Mouse (Mus musculus): ENCODE results near the gene Lmx1a. TPM values are rescaled to one million over a fixed set of nuclear protein-coding genes. Genes with fewer than 3 reads are reported as not detected.

Gene Lmx1a
- polyA plus RNA-seq, 1 experiment from 2014 or later, result 0.68 TPM

- peaks cover 24% of the 10 kb centered on the region for H3K4me1 ChIP-seq
- no peak overlapping the region for H3K27ac ChIP-seq (replicated peaks)
- peak overlapping the region; percentile 75 for H3K4me2 ChIP-seq
- H3K9ac ChIP-seq (replicated peaks), result no peak overlapping the region
- H3K9me3 ChIP-seq (replicated peaks), result no peaks in the 10 kb centered on the region
- ATAC-seq (ENCODE audit: low FRiP score), result no peak
- no peaks in the 10 kb centered on the region for H3K36me3 ChIP-seq
- under 1% methylated on average over 8 of the region's 8 CpGs for WGBS
- peak overlapping the region; percentile 39 for H3K4me3 ChIP-seq (replicated peaks)
- peaks cover 67% of the 10 kb centered on the region for H3K27me3 ChIP-seq (replicated peaks)
These were observed 1.1 kb upstream of the Lmx1a start for GRCm38 (mm10) chr1:167688001-167688346.

GRCm38 (mm10) chr1:167688347-167689231, 448 bp upstream of the Lmx1a start:
- Histone ChIP-seq H3K9me3 (replicated peaks) (no peaks in the 10 kb centered on the region), H3K36me3 (no peaks in the 10 kb centered on the region), H3K27me3 (replicated peaks) (peaks cover 72% of the 10 kb centered on the region), H3K4me3 (replicated peaks) (peak overlapping the region; percentile 39), H3K27ac (replicated peaks) (no peak overlapping the region), H3K4me1 (peaks cover 24% of the 10 kb centered on the region), H3K9ac (replicated peaks) (peak overlapping the region; percentile 36), H3K4me2 (peak overlapping the region; percentile 75)
- under 1% methylated on average over 98 of the region's 98 CpGs for WGBS
- ATAC-seq (ENCODE audit: low FRiP score), result peak; percentile 46

GRCm38 (mm10) chr1:167689262-167690137, 463 bp downstream of the Lmx1a start:
- no peaks in the 10 kb centered on the region for H3K9me3 ChIP-seq (replicated peaks)
- no peaks in the 10 kb centered on the region for H3K36me3 ChIP-seq
- no peak overlapping the region for H3K9ac ChIP-seq (replicated peaks)
- H3K27ac ChIP-seq (replicated peaks), result no peak overlapping the region
- H3K4me2 ChIP-seq, result peak overlapping the region; percentile 75
- peaks cover 24% of the 10 kb centered on the region for H3K4me1 ChIP-seq
- 2% methylated on average over 36 of the region's 36 CpGs for WGBS
- peak; percentile 46; the same call in 1 of the 2 replicates for ATAC-seq (ENCODE audit: low FRiP score)
- peaks cover 80% of the 10 kb centered on the region for H3K27me3 ChIP-seq (replicated peaks)
- peak overlapping the region; percentile 39 for H3K4me3 ChIP-seq (replicated peaks)

DNA sequence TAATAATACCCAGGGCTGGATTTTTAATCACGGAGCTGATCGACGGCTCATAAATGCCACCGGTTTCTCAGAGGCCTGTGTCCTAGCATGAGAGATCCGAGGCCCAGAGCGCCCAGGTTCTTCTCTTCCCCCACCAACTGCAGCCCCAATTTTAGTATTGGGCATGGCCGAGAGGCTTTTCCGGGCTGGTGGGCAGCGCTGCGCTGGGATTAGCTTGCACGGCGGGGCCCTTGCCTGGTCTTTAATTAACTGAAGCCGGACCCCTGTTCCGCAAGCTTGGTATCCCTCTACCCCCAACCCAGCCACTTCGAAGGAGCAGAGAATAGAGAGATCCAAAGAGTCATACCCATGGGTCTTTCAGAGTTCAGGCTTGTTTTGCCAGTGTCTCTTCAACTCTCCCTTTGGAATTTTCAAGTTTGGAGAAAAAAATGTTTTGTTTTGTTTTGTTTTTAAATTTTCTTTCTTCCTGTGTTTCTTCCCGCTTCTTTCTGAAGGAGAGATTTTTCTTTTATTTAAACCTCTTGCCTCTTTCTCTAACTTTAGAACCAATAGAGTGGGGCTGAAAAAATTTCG, 1.2 kb downstream of the Lmx1a start:
- Histone ChIP-seq H3K9ac (replicated peaks) (no peak overlapping the region), H3K27me3 (replicated peaks) (peaks cover 88% of the 10 kb centered on the region), H3K9me3 (replicated peaks) (no peaks in the 10 kb centered on the region), H3K4me2 (no peak overlapping the region), H3K4me1 (peaks cover 24% of the 10 kb centered on the region), H3K36me3 (no peaks in the 10 kb centered on the region), H3K27ac (replicated peaks) (no peak overlapping the region), H3K4me3 (replicated peaks) (no peak overlapping the region)
- WGBS, result 2% methylated on average over 17 of the region's 17 CpGs
- ATAC-seq (ENCODE audit: low FRiP score), result no peak

DNA sequence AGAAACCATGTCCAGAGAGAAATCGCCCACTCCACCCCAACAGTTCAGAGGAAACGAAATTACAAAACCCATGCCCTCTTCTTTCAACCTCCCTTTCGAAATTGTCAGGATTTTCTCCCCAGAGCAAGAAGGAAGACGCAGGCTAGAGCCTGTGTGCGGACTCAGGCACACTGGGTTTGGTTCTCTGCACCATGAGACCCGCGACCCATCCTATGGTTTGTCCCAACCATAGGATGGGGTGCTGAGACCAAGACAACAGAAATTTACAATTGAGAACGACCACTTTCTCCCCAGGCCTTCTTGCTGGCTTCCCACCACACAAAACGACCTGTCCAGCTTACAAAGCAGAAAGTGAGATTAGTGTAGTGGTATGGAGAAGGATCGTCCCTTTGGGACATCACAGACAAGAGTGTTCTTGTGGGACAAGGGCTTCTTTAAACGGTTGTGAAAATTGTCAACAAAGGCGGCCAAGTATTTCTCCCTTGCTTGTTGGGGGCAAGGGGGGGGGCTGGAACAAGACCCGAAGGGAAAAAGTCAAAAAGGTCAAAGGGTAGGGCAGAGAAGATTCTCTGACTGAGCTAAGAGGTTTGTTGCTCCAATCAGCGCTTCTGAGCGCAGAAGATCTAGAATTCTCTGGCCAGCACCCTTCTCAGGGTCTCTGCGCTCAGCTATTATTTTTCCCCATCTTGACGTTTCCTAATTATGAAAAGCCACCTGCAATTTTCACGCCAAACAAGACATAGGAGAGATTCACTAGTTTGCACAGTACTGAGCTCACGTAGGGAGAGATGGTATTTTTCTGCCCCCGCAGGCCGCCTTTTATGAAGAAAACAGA, 1.9 kb downstream of the Lmx1a start:
- no peak overlapping the region for H3K27ac ChIP-seq (replicated peaks)
- no peak for ATAC-seq (ENCODE audit: low FRiP score)
- peaks cover 91% of the 10 kb centered on the region for H3K27me3 ChIP-seq (replicated peaks)
- H3K36me3 ChIP-seq, result no peaks in the 10 kb centered on the region
- H3K9me3 ChIP-seq (replicated peaks), result no peaks in the 10 kb centered on the region
- no peak overlapping the region for H3K9ac ChIP-seq (replicated peaks)
- 3% methylated on average over 21 of the region's 21 CpGs for whole genome bisulfite sequencing
- no peak overlapping the region for H3K4me3 ChIP-seq (replicated peaks)
- no peak overlapping the region for H3K4me2 ChIP-seq
- H3K4me1 ChIP-seq, result peaks cover 24% of the 10 kb centered on the region

DNA sequence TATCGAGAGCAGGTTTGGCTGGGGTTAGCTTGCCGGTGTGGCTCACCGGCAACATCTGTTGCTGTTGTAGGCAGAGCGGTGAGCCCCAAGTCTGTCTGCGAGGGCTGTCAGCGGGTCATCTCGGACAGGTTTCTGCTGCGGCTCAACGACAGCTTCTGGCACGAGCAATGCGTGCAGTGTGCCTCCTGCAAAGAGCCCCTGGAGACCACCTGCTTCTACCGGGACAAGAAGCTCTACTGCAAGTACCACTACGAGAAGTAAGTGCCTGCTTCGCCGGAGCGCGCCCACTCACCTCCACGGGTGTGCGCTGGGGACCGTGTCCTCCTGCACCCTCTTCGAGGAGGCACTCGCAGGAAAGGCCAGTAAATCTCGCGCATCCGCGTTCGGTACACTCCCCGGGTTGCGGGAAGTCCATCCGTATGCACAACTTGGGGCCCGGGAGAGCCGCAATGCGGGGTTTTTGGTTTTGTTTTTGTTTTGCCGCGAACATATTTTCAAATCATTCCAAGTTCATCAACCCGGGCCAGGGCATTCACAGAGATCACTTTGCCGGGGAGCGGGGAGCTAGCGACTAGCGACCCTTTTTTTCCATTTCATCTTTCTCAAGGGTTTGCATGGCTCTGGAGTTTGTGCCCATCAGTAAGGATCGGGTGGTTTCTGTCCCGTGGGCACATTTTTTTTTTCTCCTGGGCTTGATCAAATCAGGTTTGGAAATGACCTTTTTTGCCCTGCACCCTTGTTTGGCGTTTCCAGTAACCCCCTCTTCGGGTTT, 3.1 kb downstream of the Lmx1a start:
- Histone ChIP-seq H3K9me3 (replicated peaks) (no peaks in the 10 kb centered on the region), H3K27ac (replicated peaks) (no peak overlapping the region), H3K9ac (replicated peaks) (no peak overlapping the region), H3K36me3 (no peaks in the 10 kb centered on the region), H3K27me3 (replicated peaks) (peaks cover 91% of the 10 kb centered on the region), H3K4me2 (peak overlapping the region; percentile 34), H3K4me3 (replicated peaks) (peak overlapping the region; percentile 12; the same call in 1 of the 2 replicates), H3K4me1 (peaks cover 24% of the 10 kb centered on the region)
- ATAC-seq (ENCODE audit: low FRiP score), result no peak
- under 1% methylated on average over 44 of the region's 44 CpGs for WGBS

DNA sequence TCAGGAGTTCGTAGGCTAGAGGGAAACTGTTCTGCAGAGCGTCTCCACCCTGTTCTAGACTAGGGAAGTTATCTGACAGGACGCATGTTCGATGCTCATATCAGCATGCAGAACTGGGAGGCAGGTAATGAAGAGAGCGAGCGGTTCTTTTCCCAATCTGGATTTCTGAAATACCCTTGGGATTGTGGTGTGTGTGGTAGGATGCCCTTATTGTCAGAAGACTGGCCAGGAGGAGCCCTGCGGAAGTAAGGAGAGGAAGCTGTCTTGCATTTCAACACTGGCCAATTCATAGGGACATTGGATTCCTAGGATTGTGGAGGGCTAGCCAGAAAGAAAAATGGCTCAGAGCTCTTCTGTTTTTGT, 3.6 kb downstream of the Lmx1a start:
- peaks cover 24% of the 10 kb centered on the region for H3K4me1 ChIP-seq
- H3K9me3 ChIP-seq (replicated peaks), result no peaks in the 10 kb centered on the region
- H3K27me3 ChIP-seq (replicated peaks), result peaks cover 86% of the 10 kb centered on the region
- ATAC-seq (ENCODE audit: low FRiP score), result no peak
- WGBS, result 1% methylated on average over 7 of the region's 7 CpGs
- H3K27ac ChIP-seq (replicated peaks), result no peak overlapping the region
- no peak overlapping the region for H3K4me2 ChIP-seq
- no peak overlapping the region for H3K9ac ChIP-seq (replicated peaks)
- H3K4me3 ChIP-seq (replicated peaks), result peak overlapping the region; percentile 12; the same call in 1 of the 2 replicates
- H3K36me3 ChIP-seq, result no peaks in the 10 kb centered on the region

- H3K27me3 ChIP-seq (replicated peaks), result peaks cover 78% of the 10 kb centered on the region
- 5% methylated on average over 9 of the region's 9 CpGs for WGBS
These were observed 4.6 kb downstream of the Lmx1a start for GRCm38 (mm10) chr1:167693499-167694240.

DNA sequence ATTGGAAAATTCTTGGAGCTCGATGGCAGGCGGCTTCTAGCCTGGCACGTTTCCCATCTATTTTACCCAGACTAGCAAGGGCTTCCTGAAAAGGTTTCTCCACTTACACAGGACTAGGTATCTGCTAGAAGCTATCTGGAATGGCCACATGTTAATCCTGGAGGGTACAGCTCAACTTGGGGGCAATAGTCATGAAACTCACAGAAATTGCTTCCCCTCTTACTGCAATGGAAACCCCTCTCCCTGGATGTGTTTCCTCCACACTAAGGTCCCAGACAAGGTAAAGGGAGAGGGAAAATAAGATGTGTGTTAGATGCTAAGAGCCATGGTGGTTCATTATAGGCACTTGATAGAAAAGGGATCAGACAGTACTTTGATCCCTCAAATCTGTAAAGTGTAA, 5.7 kb downstream of the Lmx1a start:
- H3K4me3 ChIP-seq (replicated peaks), result no peak overlapping the region
- 20% methylated on average over 3 of the region's 3 CpGs for WGBS
- H3K9ac ChIP-seq (replicated peaks), result no peak overlapping the region
- H3K27ac ChIP-seq (replicated peaks), result no peak overlapping the region
- H3K27me3 ChIP-seq (replicated peaks), result peaks cover 74% of the 10 kb centered on the region
- ATAC-seq (ENCODE audit: low FRiP score), result no peak
- no peaks in the 10 kb centered on the region for H3K36me3 ChIP-seq
- no peak overlapping the region for H3K4me2 ChIP-seq
- peaks cover 8% of the 10 kb centered on the region for H3K4me1 ChIP-seq
- no peaks in the 10 kb centered on the region for H3K9me3 ChIP-seq (replicated peaks)

More at GRCm38 (mm10) chr1:167693499-167694240, 4.6 kb downstream of the Lmx1a start:
- Histone ChIP-seq H3K4me2 (no peak overlapping the region), H3K9me3 (replicated peaks) (no peaks in the 10 kb centered on the region), H3K36me3 (no peaks in the 10 kb centered on the region), H3K27ac (replicated peaks) (no peak overlapping the region), H3K4me1 (peaks cover 16% of the 10 kb centered on the region), H3K4me3 (replicated peaks) (no peak overlapping the region), H3K9ac (replicated peaks) (no peak overlapping the region)
- no peak for ATAC-seq (ENCODE audit: low FRiP score)

- peaks cover 65% of the 10 kb centered on the region for H3K27me3 ChIP-seq (replicated peaks)
- 37% methylated on average over 11 of the region's 11 CpGs for WGBS
- H3K27ac ChIP-seq (replicated peaks), result no peak overlapping the region
These were observed 6.9 kb downstream of the Lmx1a start for GRCm38 (mm10) chr1:167695910-167696459.

More at GRCm38 (mm10) chr1:167695910-167696459, 6.9 kb downstream of the Lmx1a start:
- H3K9ac ChIP-seq (replicated peaks), result no peak overlapping the region
- no peak for ATAC-seq (ENCODE audit: low FRiP score)
- H3K4me3 ChIP-seq (replicated peaks), result no peak overlapping the region
- H3K4me1 ChIP-seq, result peaks cover 8% of the 10 kb centered on the region
- H3K4me2 ChIP-seq, result no peak overlapping the region
- no peaks in the 10 kb centered on the region for H3K36me3 ChIP-seq
- no peaks in the 10 kb centered on the region for H3K9me3 ChIP-seq (replicated peaks)
